8 mouse cellular contexts compared by ENCODE assay signal in the genomic region with DNA sequence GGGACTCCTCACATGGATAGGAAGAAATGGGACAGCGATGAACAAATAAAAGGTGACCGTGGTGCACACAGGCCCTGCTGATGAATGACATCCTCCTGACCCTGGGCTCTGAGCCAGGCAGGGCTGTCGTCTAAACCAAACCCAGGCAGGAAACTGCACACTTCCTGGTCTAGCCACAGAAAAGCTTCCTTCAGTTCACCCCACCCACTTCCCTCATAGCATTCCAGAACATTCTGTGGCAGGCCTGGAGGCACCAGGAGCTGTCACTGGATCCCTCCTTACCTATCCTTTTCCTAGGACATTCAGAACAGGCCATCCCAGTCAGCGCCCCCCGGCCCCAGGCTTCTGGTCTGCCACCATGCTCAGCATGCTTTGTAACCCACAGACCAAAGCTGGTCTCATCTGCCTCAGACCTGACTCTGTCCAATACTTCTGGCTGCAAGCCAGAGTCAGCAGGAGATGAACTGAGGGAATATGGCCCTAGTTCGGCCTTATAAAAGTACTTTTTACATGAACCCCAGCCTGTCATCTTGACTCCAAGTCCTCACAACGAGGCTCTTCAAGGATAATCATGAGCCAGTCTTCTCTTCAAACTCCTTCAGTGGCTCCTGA. TPM values are rescaled to one million over a fixed set of nuclear protein-coding genes. Genes with fewer than 3 reads are reported as not detected.
DNase-seq lines count a peak whose midpoint lies in the region; ATAC-seq and TF ChIP-seq lines count a peak whose summit lies in the region.

No protein-coding gene starts in this region.

- WGBS in embryonic facial prominence, embryonic 12.5 days = 50% methylated on average over 7 of the region's 7 CpGs
- WGBS in limb, embryonic 14.5 days = 46% methylated on average over 7 of the region's 7 CpGs
- 15% methylated on average over 7 of the region's 7 CpGs for WGBS in spleen, adult 2 months

- no peaks in the 10 kb centered on the region for H3K9me3 ChIP-seq in embryonic facial prominence, embryonic 12.5 days
- no peaks in the 10 kb centered on the region for H3K9me3 ChIP-seq in limb, embryonic 14.5 days (ENCODE audit: control insufficient read depth, low read length)

- H3K27me3 ChIP-seq in embryonic facial prominence, embryonic 12.5 days = no peaks in the 10 kb centered on the region
- H3K27me3 ChIP-seq in limb, embryonic 14.5 days (ENCODE audit: control insufficient read depth, insufficient read depth, low read length) = no peaks in the 10 kb centered on the region
- no peaks in the 10 kb centered on the region for H3K27me3 ChIP-seq in spleen, adult 2 months (ENCODE audit: control insufficient read depth, insufficient read depth, low read length)

- H3K4me3 ChIP-seq in embryonic facial prominence, embryonic 12.5 days = no peak overlapping the region
- no peak overlapping the region for H3K4me3 ChIP-seq in limb, embryonic 14.5 days (replicated peaks; ENCODE audit: low read length)
- no peak overlapping the region for H3K4me3 ChIP-seq in spleen, adult 2 months (ENCODE audit: extremely low read depth, insufficient read depth, insufficient read length)

- no peak for TF ChIP-seq POLR2A in limb, embryonic 14.5 days (IDR thresholded peaks at IDR 0.05; ENCODE audit: borderline replicate concordance, extremely low read depth, insufficient read depth, insufficient read length)
- no peak for TF ChIP-seq POLR2A in spleen, adult 2 months (IDR thresholded peaks at IDR 0.05; ENCODE audit: low read depth, low read length)

- TF ChIP-seq CTCF in spleen, adult 2 months (IDR thresholded peaks at IDR 0.05; ENCODE audit: extremely low read depth, insufficient read depth, insufficient read length, insufficient replicate concordance) = no peak

- intact Hi-C loops in heart, postnatal 36 days (cut with DNase I) = loop anchor here (2.0 kb wide), 1 partner anchor 23 kb away; no protein-coding TSS in a partner anchor

- no peak overlapping the region for H3K9ac ChIP-seq in embryonic facial prominence, embryonic 12.5 days
- no peak overlapping the region for H3K9ac ChIP-seq in limb, embryonic 14.5 days (ENCODE audit: low read depth, low read length, severe bottlenecking)

- H3K27ac ChIP-seq in embryonic facial prominence, embryonic 12.5 days = peak overlapping the region; percentile 55; the same call in 1 of the 2 replicates
- H3K27ac ChIP-seq in limb, embryonic 14.5 days (replicated peaks; ENCODE audit: low read depth, low read length) = no peak overlapping the region
- H3K27ac ChIP-seq in spleen, adult 2 months (ENCODE audit: insufficient read depth, low read length) = peak overlapping the region; percentile 74

- no peak overlapping the region for H3K4me2 ChIP-seq in embryonic facial prominence, embryonic 12.5 days (replicated peaks)
- H3K4me2 ChIP-seq in limb, embryonic 14.5 days (replicated peaks; ENCODE audit: low read depth, low read length, severe bottlenecking) = no peak overlapping the region

- H3K4me1 ChIP-seq in embryonic facial prominence, embryonic 12.5 days = peaks cover 43% of the 10 kb centered on the region
- peaks cover 22% of the 10 kb centered on the region for H3K4me1 ChIP-seq in limb, embryonic 14.5 days (ENCODE audit: control insufficient read depth, insufficient read depth, low read length)
- peaks cover 23% of the 10 kb centered on the region; the same call in 1 of the 2 replicates for H3K4me1 ChIP-seq in spleen, adult 2 months (ENCODE audit: control insufficient read depth, insufficient read depth, insufficient read length)

- ATAC-seq in embryonic facial prominence, embryonic 12.5 days (ENCODE audit: insufficient number of reproducible peaks, insufficient read depth, low FRiP score, low TSS enrichment) = no peak
- ATAC-seq in limb, embryonic 14.5 days (ENCODE audit: low FRiP score, low read depth) = no peak

- no peaks in the 10 kb centered on the region for H3K36me3 ChIP-seq in embryonic facial prominence, embryonic 12.5 days
- H3K36me3 ChIP-seq in limb, embryonic 14.5 days (ENCODE audit: control insufficient read depth, insufficient read depth, low read length) = no peaks in the 10 kb centered on the region
- no peaks in the 10 kb centered on the region for H3K36me3 ChIP-seq in spleen, adult 2 months (ENCODE audit: control insufficient read depth, insufficient read depth, low read length)

- DNase-seq in 3T3-L1 (ENCODE audit: low read depth, low spot score) = peak; percentile 67
- DNase-seq in CD4-positive helper T cell, adult 2 months (ENCODE audit: low read depth, low spot score) = peak; percentile 81
- DNase-seq in heart, postnatal 36 days = peak; percentile 76 to 82
- DNase-seq in limb, embryonic 14.5 days (ENCODE audit: low spot score) = peak; percentile 63
- DNase-seq in spleen, adult 2 months (ENCODE audit: low read depth in 1 of 2, low spot score in 2 of 2) = peak; percentile 39 to 58
- no peak for DNase-seq in embryo, embryonic 10 days (ENCODE audit: low spot score)
- DNase-seq in right cerebral cortex, postnatal 4 days = no peak

RNA-seq across cellular contexts. Expression of gene Rph3al, which starts 2.3 kb away (rescaled TPM):
- 3.7 TPM in 2 replicates for polyA plus RNA-seq in embryonic facial prominence, embryonic 12.5 days (2016; fragmentation: Nextera tagmentation; extraction: Ambion mirVana)
- total RNA-seq in heart, postnatal 36 days (2021) = 10 to 100 TPM in 1 of 2 experiments, 1 to 10 TPM in 1; 8.9 to 12.8 TPM
- polyA plus RNA-seq in limb, embryonic 14.5 days (2012; rRNA removed) = 2.4 and 2.6 TPM in 2 replicates
- polyA plus RNA-seq in limb, embryonic 14.5 days (2014; fragmentation: Nextera tagmentation; extraction: Ambion mirVana) = 2.2 and 2.6 TPM in 2 replicates
- polyA plus RNA-seq in spleen, adult 2 months (2012; rRNA removed) = 3.8 and 5.5 TPM in 2 replicates

Comparison
In these comparisons a context has a peak if more than half of its experiments do, and no peak if none do; other contexts are left out.
1. DNase-seq: peak in 3T3-L1 (single experiment), CD4-positive helper T cell, adult 2 months (single experiment), heart, postnatal 36 days (2 of 2), limb, embryonic 14.5 days (single experiment) and spleen, adult 2 months (2 of 2); none in embryo, embryonic 10 days (single experiment) and right cerebral cortex, postnatal 4 days (single experiment).